Mouse (Mus musculus) liver, embryonic 14.5 days (tissue): ENCODE measurements around the gene Cerk.

Source experiments
- CTCF ChIP-seq: IDR thresholded peaks from 2 replicates; pipeline ENCODE4 v1.5.1; 2016; ENCODE audit warnings: antibody characterized with exemption, low read depth, control low read depth
- EP300 ChIP-seq: IDR thresholded peaks from 2 replicates; pipeline ENCODE4 v1.6.1; 2016; ENCODE audit warnings: antibody characterized with exemption, low read depth

DNA sequence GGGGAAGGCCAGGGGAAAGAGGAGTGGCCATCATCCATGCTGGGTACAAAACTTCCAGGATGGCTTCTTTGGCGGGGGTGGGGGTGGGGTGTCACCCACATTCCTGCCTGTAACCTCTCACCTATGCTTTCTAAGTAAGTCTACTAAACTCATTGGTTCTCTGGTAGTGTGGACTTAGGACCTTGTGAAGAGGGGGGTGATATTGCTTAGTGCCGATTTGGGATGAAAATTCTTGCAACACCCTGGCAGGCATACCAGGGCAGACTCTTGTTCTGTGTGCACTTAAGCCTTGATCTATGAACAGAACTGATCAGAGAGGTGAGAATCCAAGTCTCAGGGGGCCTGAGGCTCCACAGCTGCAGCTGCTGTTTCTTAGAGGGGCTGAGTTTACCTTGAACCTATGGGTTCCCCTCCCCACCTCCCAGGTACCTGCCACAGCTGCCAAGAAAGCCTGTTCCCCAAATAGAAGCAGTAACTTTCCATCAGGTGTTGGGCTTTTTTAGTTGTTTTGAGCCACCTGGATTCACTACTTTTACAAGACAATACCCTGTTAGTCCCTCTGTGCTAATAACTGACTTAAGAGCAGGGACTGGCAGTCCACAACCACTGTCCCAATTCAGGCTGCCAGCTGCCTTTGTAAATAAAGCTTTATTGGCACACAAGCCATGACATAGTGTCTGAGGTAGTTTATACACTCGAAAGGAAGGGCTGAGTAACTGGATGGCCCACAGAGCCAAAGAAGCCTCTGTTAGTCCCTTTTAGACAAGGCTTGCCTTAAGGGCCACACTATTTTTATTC is 10.5 kb downstream of the Cerk start:
- TF ChIP-seq CTCF (no peak), EP300 (no peak)
